ENCODE assay signal across 14 mouse cellular contexts in the genomic region with DNA sequence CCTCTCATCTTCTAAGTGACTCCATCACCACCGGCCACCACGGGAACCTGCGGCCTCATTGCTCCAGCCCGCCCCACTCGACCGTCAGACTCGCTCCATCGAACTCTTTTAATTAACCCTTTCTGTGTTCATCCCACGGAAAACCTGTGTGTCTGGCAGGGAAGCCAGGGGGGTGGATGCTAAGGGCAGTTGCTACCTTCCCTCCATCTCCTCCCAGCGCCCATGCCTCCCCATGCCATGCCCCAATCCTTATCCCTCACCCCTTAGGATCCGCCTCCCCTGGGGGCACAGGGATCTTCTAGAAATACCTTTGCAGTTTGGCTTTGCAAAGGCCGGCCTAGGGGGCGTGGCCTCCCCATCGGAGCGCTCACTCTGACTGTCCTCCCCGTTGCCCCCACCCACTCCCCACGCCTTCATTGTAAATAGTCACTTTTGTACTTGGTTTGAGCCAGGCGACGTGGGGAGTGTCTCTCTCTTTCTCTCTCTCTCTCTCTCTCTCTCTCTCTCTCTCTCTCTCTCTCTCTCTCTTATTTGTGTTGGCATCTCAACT. TPM values are rescaled to one million over a fixed set of nuclear protein-coding genes. Genes with fewer than 3 reads are reported as not detected.
DNase-seq lines count a peak whose midpoint lies in the region; ATAC-seq and TF ChIP-seq lines count a peak whose summit lies in the region.
"Had no signal": no experiment of that assay in that cellular context is flagged by ENCODE, and none has a peak within 500 bp of the region (broad histone marks: within the 10 kb centered on the region; RNA-seq: fewer than 3 reads in every experiment).

No protein-coding gene starts in this region.

- no peak overlapping the region for H3K9ac ChIP-seq in lung, embryonic 15.5 days
- H3K9ac ChIP-seq in hindbrain, embryonic 15.5 days = no peak overlapping the region
- no peak overlapping the region for H3K9ac ChIP-seq in neural tube, embryonic 15.5 days (replicated peaks)
- H3K9ac ChIP-seq: limb, embryonic 12.5 days had no signal

- H3K4me3 ChIP-seq in lung, embryonic 15.5 days = no peak overlapping the region
- H3K4me3 ChIP-seq in hindbrain, embryonic 15.5 days = no peak overlapping the region
- no peak overlapping the region for H3K4me3 ChIP-seq in neural tube, embryonic 15.5 days (replicated peaks)
- no peak overlapping the region for H3K4me3 ChIP-seq in left cerebral cortex, adult 2 months

- no peak overlapping the region for H3K27ac ChIP-seq in lung, embryonic 15.5 days
- no peak overlapping the region for H3K27ac ChIP-seq in hindbrain, embryonic 15.5 days (replicated peaks)
- no peak overlapping the region for H3K27ac ChIP-seq in neural tube, embryonic 15.5 days (replicated peaks)
- no peak overlapping the region for H3K27ac ChIP-seq in left cerebral cortex, adult 2 months
- H3K27ac ChIP-seq: limb, embryonic 12.5 days had no signal

- intact Hi-C loops in left cerebral cortex, adult 2 months (cut with DNase I) = loop anchor here (10.0 kb wide), 1 partner anchor 69 kb away; no protein-coding TSS in a partner anchor

- H3K36me3 ChIP-seq in lung, embryonic 15.5 days = no peaks in the 10 kb centered on the region
- no peaks in the 10 kb centered on the region for H3K36me3 ChIP-seq in hindbrain, embryonic 15.5 days
- 0 out of 2 replicates have a peak, but pooled peaks cover 2% of the 10 kb centered on the region for H3K36me3 ChIP-seq in neural tube, embryonic 15.5 days
- H3K36me3 ChIP-seq: G1E; limb, embryonic 12.5 days had no signal

- no peak for TF ChIP-seq CTCF in left cerebral cortex, adult 2 months (IDR thresholded peaks at IDR 0.05)

- WGBS in lung, embryonic 15.5 days = 2% methylated on average over 19 of the region's 19 CpGs
- 5% methylated on average over 19 of the region's 19 CpGs for WGBS in hindbrain, embryonic 15.5 days
- 10% methylated on average over 17 of the region's 19 CpGs for WGBS in neural tube, embryonic 15.5 days

- H3K27me3 ChIP-seq in lung, embryonic 15.5 days = peaks cover 77% of the 10 kb centered on the region
- H3K27me3 ChIP-seq in hindbrain, embryonic 15.5 days = no peaks in the 10 kb centered on the region
- H3K27me3 ChIP-seq in neural tube, embryonic 15.5 days (replicated peaks) = no peaks in the 10 kb centered on the region

- ATAC-seq in lung, embryonic 15.5 days (ENCODE audit: borderline replicate concordance, extremely low read depth, low FRiP score, low TSS enrichment) = no peak
- ATAC-seq in hindbrain, embryonic 15.5 days (ENCODE audit: low FRiP score, low read depth) = no peak
- no peak for ATAC-seq in neural tube, embryonic 15.5 days (ENCODE audit: low FRiP score)

- peaks cover 25% of the 10 kb centered on the region for H3K4me1 ChIP-seq in lung, embryonic 15.5 days
- H3K4me1 ChIP-seq in hindbrain, embryonic 15.5 days (replicated peaks) = peaks cover 46% of the 10 kb centered on the region
- peaks cover 40% of the 10 kb centered on the region for H3K4me1 ChIP-seq in neural tube, embryonic 15.5 days

- H3K9me3 ChIP-seq in lung, embryonic 15.5 days = no peaks in the 10 kb centered on the region
- H3K9me3 ChIP-seq in hindbrain, embryonic 15.5 days = no peaks in the 10 kb centered on the region
- no peaks in the 10 kb centered on the region for H3K9me3 ChIP-seq in neural tube, embryonic 15.5 days (replicated peaks)
- H3K9me3 ChIP-seq: limb, embryonic 12.5 days had no signal

- 0 out of 2 replicates have a peak overlapping the region, but pooled peaks have one; percentile 18 for H3K4me2 ChIP-seq in lung, embryonic 15.5 days
- peak overlapping the region; percentile 47 for H3K4me2 ChIP-seq in hindbrain, embryonic 15.5 days
- peak overlapping the region; percentile 39; the same call in 1 of the 2 replicates for H3K4me2 ChIP-seq in neural tube, embryonic 15.5 days

- peak; percentile 27 for DNase-seq in cerebellum, adult 11-12 months
- no peak for DNase-seq in cerebellum, adult 11 months
- DNase-seq in lung, postnatal 4 days = no peak
- DNase-seq in urinary bladder, adult 18-20 months (ENCODE audit: low spot score in 2 of 2) = no peak
- DNase-seq in left cerebral cortex, adult 2 months (ENCODE audit: extremely low spot score in 1 of 2, low spot score in 2 of 2) = no peak
- DNase-seq: right cerebral cortex, postnatal 25 days; thymus, adult 18-20 months had no signal

RNA-seq across cellular contexts. Expression of gene Nanos2, which starts 23.8 kb away (rescaled TPM):
- polyA plus RNA-seq in lung, embryonic 15.5 days (2015; fragmentation: Nextera tagmentation; extraction: Ambion mirVana) = not detected in 2 replicates
- 0.53 and 0.83 TPM in 2 replicates for polyA plus RNA-seq in hindbrain, embryonic 15.5 days (2015; fragmentation: Nextera tagmentation; extraction: Ambion mirVana)
- 0.84 and 0.93 TPM in 2 replicates for polyA plus RNA-seq in neural tube, embryonic 15.5 days (2015; fragmentation: Nextera tagmentation; extraction: Ambion mirVana)
- under 1 TPM; 0.51 to 0.86 TPM for total RNA-seq in left cerebral cortex, adult 2 months (2021)
- total RNA-seq: heart, postnatal 25 days had no signal
- polyA plus RNA-seq: G1E; limb, embryonic 12.5 days; lung, embryonic 16.5 days had no signal

RNA-seq across cellular contexts. Expression of gene Mypop, which starts 27.7 kb away (rescaled TPM):
- polyA plus RNA-seq in lung, embryonic 15.5 days (2015; fragmentation: Nextera tagmentation; extraction: Ambion mirVana) = 3.0 and 3.6 TPM in 2 replicates
- 6.9 and 7.2 TPM in 2 replicates for polyA plus RNA-seq in hindbrain, embryonic 15.5 days (2015; fragmentation: Nextera tagmentation; extraction: Ambion mirVana)
- 7.6 and 8.0 TPM in 2 replicates for polyA plus RNA-seq in neural tube, embryonic 15.5 days (2015; fragmentation: Nextera tagmentation; extraction: Ambion mirVana)
- total RNA-seq in left cerebral cortex, adult 2 months (2021) = 10 to 100 TPM; 50.6 to 61.2 TPM

RNA-seq across cellular contexts. Expression of gene Nova2, which starts 37.7 kb away (rescaled TPM):
- 0.77 and 1.2 TPM in 2 replicates for polyA plus RNA-seq in lung, embryonic 15.5 days (2015; fragmentation: Nextera tagmentation; extraction: Ambion mirVana)
- polyA plus RNA-seq in hindbrain, embryonic 15.5 days (2015; fragmentation: Nextera tagmentation; extraction: Ambion mirVana) = 12.5 and 13.0 TPM in 2 replicates
- 9.4 and 10.6 TPM in 2 replicates for polyA plus RNA-seq in neural tube, embryonic 15.5 days (2015; fragmentation: Nextera tagmentation; extraction: Ambion mirVana)
- 10 to 100 TPM; 79.9 to 86.4 TPM for total RNA-seq in left cerebral cortex, adult 2 months (2021)
- polyA plus RNA-seq: G1E had no signal

RNA-seq across cellular contexts. Expression of gene Irf2bp1, which starts 40.5 kb away (rescaled TPM):
- 23.5 and 25.2 TPM in 2 replicates for polyA plus RNA-seq in lung, embryonic 15.5 days (2015; fragmentation: Nextera tagmentation; extraction: Ambion mirVana)
- 31.6 and 35.2 TPM in 2 replicates for polyA plus RNA-seq in hindbrain, embryonic 15.5 days (2015; fragmentation: Nextera tagmentation; extraction: Ambion mirVana)
- polyA plus RNA-seq in neural tube, embryonic 15.5 days (2015; fragmentation: Nextera tagmentation; extraction: Ambion mirVana) = 28.4 and 28.6 TPM in 2 replicates
- 10 to 100 TPM; 47.7 to 49.2 TPM for total RNA-seq in left cerebral cortex, adult 2 months (2021)

RNA-seq across cellular contexts. Expression of gene Ccdc61, which starts 53.2 kb away (rescaled TPM):
- polyA plus RNA-seq in lung, embryonic 15.5 days (2015; fragmentation: Nextera tagmentation; extraction: Ambion mirVana) = 32.1 and 34.4 TPM in 2 replicates
- 29.7 and 30.6 TPM in 2 replicates for polyA plus RNA-seq in hindbrain, embryonic 15.5 days (2015; fragmentation: Nextera tagmentation; extraction: Ambion mirVana)
- polyA plus RNA-seq in neural tube, embryonic 15.5 days (2015; fragmentation: Nextera tagmentation; extraction: Ambion mirVana) = 29.9 and 31.9 TPM in 2 replicates
- 10 to 100 TPM; 10.5 to 11.0 TPM for total RNA-seq in left cerebral cortex, adult 2 months (2021)
